ENCODE assay signal across 8 mouse cellular contexts in the genomic region with DNA sequence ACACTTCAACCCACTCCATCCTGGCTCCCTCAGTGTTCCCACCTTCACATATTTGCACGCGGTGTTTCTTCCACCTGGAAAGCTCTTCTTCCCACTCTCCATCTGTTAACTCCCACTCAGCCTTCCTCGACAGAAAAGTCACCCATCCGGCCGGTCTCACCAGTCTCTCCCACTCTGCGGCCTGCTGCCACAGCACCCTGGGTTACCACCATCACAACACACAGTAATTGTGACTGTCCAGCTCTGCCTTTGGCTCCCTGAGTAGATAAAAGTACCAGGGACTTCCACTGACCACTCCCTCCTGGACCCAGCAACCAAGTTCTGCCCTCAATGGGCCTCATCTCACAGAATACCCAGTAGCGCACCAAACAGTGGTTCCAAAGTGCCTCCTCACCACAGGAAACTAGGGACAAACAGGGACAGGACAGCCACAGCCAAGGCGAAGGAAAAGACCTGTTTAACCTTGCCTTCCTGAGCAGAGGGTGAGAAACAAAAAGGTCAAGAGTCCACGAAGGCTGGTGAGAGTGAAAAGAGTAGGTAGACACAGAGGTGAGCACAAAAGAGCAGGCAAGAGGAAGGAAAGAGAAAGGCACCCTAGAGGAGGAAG. TPM values are rescaled to one million over a fixed set of nuclear protein-coding genes. Genes with fewer than 3 reads are reported as not detected.
DNase-seq lines count a peak whose midpoint lies in the region; ATAC-seq and TF ChIP-seq lines count a peak whose summit lies in the region.

No protein-coding gene starts in this region.

- peak overlapping the region; percentile 95 for H3K27ac ChIP-seq in hindbrain, postnatal 0 days
- H3K27ac ChIP-seq in liver, embryonic 16.5 days (ENCODE audit: low read length) = peak overlapping the region; percentile 91

- no peak for TF ChIP-seq CTCF in hindbrain, postnatal 0 days (IDR thresholded peaks at IDR 0.05; ENCODE audit: low read depth)

- H3K27me3 ChIP-seq in hindbrain, postnatal 0 days (ENCODE audit: insufficient read depth, low read length) = no peaks in the 10 kb centered on the region
- no peaks in the 10 kb centered on the region for H3K27me3 ChIP-seq in liver, embryonic 16.5 days (ENCODE audit: control insufficient read depth, insufficient read depth, low read depth, low read length)

- 50% methylated on average over 9 of the region's 9 CpGs for WGBS in hindbrain, postnatal 0 days
- WGBS in liver, embryonic 16.5 days (ENCODE audit: insufficient replicate concordance) = 29% methylated on average over 9 of the region's 9 CpGs

- H3K4me3 ChIP-seq in hindbrain, postnatal 0 days (ENCODE audit: low read length) = peak overlapping the region; percentile 86
- peak overlapping the region; percentile 98 for H3K4me3 ChIP-seq in liver, embryonic 16.5 days (ENCODE audit: low read depth, low read length)

- peaks cover 3% of the 10 kb centered on the region; the same call in 1 of the 2 replicates for H3K36me3 ChIP-seq in hindbrain, postnatal 0 days (ENCODE audit: insufficient read depth, low read length)
- H3K36me3 ChIP-seq in liver, embryonic 16.5 days (ENCODE audit: control insufficient read depth, insufficient read depth) = peaks cover 2% of the 10 kb centered on the region; the same call in 1 of the 2 replicates

- H3K9ac ChIP-seq in hindbrain, postnatal 0 days (replicated peaks; ENCODE audit: low read length) = peak overlapping the region; percentile 92
- peak overlapping the region; percentile 98 for H3K9ac ChIP-seq in liver, embryonic 16.5 days (ENCODE audit: low read depth, low read length)

- no peak for ATAC-seq in hindbrain, postnatal 0 days
- no peak for ATAC-seq in liver, embryonic 16.5 days (ENCODE audit: low read depth)

- H3K4me2 ChIP-seq in hindbrain, postnatal 0 days (ENCODE audit: low read depth, low read length) = peak overlapping the region; percentile 97
- peak overlapping the region; percentile 79 for H3K4me2 ChIP-seq in liver, embryonic 16.5 days (ENCODE audit: low read depth, low read length)

- H3K4me1 ChIP-seq in hindbrain, postnatal 0 days (ENCODE audit: insufficient read depth, low read length) = peaks cover 28% of the 10 kb centered on the region
- H3K4me1 ChIP-seq in liver, embryonic 16.5 days (ENCODE audit: control insufficient read depth, low read depth, low read length) = peaks cover 55% of the 10 kb centered on the region

- peak; percentile 22 for DNase-seq in cerebellum, adult 11 months
- no peak for DNase-seq in cerebellum, postnatal 36 days
- DNase-seq in spleen, postnatal 10 days (ENCODE audit: low spot score in 2 of 2) = peak; percentile 36 to 50
- no peak for DNase-seq in spleen, adult 18-20 months
- DNase-seq in hindbrain, postnatal 0 days (ENCODE audit: low spot score) = no peak
- DNase-seq in right cerebral cortex, postnatal 10 days (ENCODE audit: low spot score in 2 of 2) = peak; percentile 33 to 57
- DNase-seq in embryo, embryonic 11 days = no peak

- no peaks in the 10 kb centered on the region for H3K9me3 ChIP-seq in hindbrain, postnatal 0 days (ENCODE audit: low read length)
- no peaks in the 10 kb centered on the region for H3K9me3 ChIP-seq in liver, embryonic 16.5 days (replicated peaks; ENCODE audit: control insufficient read depth, low read length)

RNA-seq across cellular contexts. Expression of gene Ppp6r1, which starts 1.2 kb away (rescaled TPM):
- 136 and 142 TPM in 2 replicates for total RNA-seq in hindbrain, postnatal 0 days (2014; rRNA removed)
- 9.4 and 10.3 TPM in 2 replicates for polyA plus RNA-seq in hindbrain, postnatal 0 days (2015; fragmentation: Nextera tagmentation; extraction: Ambion mirVana)
- polyA plus RNA-seq in liver, embryonic 16.5 days (2015; fragmentation: Nextera tagmentation; extraction: Ambion mirVana) = 2.4 and 3.4 TPM in 2 replicates

RNA-seq across cellular contexts. Expression of gene Tmem86b, which starts 26.4 kb away (rescaled TPM):
- total RNA-seq in hindbrain, postnatal 0 days (2014; rRNA removed) = 14.2 and 17.4 TPM in 2 replicates
- polyA plus RNA-seq in hindbrain, postnatal 0 days (2015; fragmentation: Nextera tagmentation; extraction: Ambion mirVana) = 1.1 and 1.5 TPM in 2 replicates
- polyA plus RNA-seq in liver, embryonic 16.5 days (2015; fragmentation: Nextera tagmentation; extraction: Ambion mirVana) = 38.2 and 39.0 TPM in 2 replicates

RNA-seq across cellular contexts. Expression of gene Hspbp1, which starts 27.2 kb away (rescaled TPM):
- total RNA-seq in hindbrain, postnatal 0 days (2014; rRNA removed) = 259 and 288 TPM in 2 replicates
- polyA plus RNA-seq in hindbrain, postnatal 0 days (2015; fragmentation: Nextera tagmentation; extraction: Ambion mirVana) = 172 and 174 TPM in 2 replicates
- 46.8 and 49.1 TPM in 2 replicates for polyA plus RNA-seq in liver, embryonic 16.5 days (2015; fragmentation: Nextera tagmentation; extraction: Ambion mirVana)

RNA-seq across cellular contexts. Expression of gene Brsk1, which starts 32.8 kb away (rescaled TPM):
- total RNA-seq in hindbrain, postnatal 0 days (2014; rRNA removed) = 195 and 217 TPM in 2 replicates
- 6.7 and 7.1 TPM in 2 replicates for polyA plus RNA-seq in hindbrain, postnatal 0 days (2015; fragmentation: Nextera tagmentation; extraction: Ambion mirVana)
- polyA plus RNA-seq in liver, embryonic 16.5 days (2015; fragmentation: Nextera tagmentation; extraction: Ambion mirVana) = 0.14 TPM in 1 of 2 replicates, not detected in the other

RNA-seq across cellular contexts. Expression of gene Ptprh, which starts 53.8 kb away (rescaled TPM):
- 0.54 and 0.99 TPM in 2 replicates for total RNA-seq in hindbrain, postnatal 0 days (2014; rRNA removed)
- polyA plus RNA-seq in hindbrain, postnatal 0 days (2015; fragmentation: Nextera tagmentation; extraction: Ambion mirVana) = 0.52 and 0.74 TPM in 2 replicates
- polyA plus RNA-seq in liver, embryonic 16.5 days (2015; fragmentation: Nextera tagmentation; extraction: Ambion mirVana) = 0.02 TPM in 1 of 2 replicates, not detected in the other

Comparison
In these comparisons a context has a peak if more than half of its experiments do, and no peak if none do; other contexts are left out.
1. DNase-seq: peak in cerebellum, adult 11 months (single experiment), spleen, postnatal 10 days (2 of 2) and right cerebral cortex, postnatal 10 days (2 of 2); none in cerebellum, postnatal 36 days (0 of 2), spleen, adult 18-20 months (0 of 2), hindbrain, postnatal 0 days (single experiment) and embryo, embryonic 11 days (single experiment).
2. RNA of gene Tmem86b, which starts 26.4 kb away (polyA plus RNA-seq): 38.2 to 39.0 TPM in liver, embryonic 16.5 days; 1.1 to 1.5 TPM in hindbrain, postnatal 0 days; every median in the first group is over 10 times any median in the second.